Mouse (Mus musculus) brain, embryonic 18.5 days (tissue): Measurements from ENCODE around the gene Otx1.

Experiments used
- DNase-seq: peaks from one replicate; pipeline ENCODE4 v3.0.0-alpha.2; 2012; ENCODE audit warnings: low read depth, low spot score

Otx1 gene

DNA sequence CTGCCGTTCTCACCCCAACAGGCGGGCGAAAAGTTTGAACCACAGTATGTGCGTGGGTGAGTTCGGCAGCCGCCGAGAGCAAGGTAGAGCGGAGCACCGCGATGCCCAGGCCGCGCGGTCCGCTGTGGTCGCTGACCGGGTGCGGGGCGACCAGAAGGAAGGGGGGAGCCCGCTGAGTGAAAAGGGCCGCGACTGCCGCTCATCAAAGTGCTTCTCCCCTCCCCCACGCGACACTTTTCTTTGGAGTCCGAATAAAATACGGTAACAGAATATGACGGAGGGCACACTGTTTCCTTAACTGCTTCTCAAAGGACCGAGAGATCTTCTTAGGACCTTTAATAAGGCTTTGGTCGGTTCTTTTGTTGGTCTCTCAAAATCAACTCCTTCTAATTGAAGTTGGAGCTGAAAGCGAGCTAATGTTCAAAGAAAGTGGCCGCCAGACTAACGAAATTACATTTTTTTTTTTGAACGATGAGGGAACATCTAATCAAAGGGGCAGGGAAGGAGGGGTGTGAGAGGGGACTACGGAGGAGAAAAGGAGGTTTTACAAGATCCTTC is at the start of gene Otx1:
TSS of gene Otx1 (minus strand) at position 115 of the 558 bp plus-strand sequence.
- no peak for DNase-seq

DNA sequence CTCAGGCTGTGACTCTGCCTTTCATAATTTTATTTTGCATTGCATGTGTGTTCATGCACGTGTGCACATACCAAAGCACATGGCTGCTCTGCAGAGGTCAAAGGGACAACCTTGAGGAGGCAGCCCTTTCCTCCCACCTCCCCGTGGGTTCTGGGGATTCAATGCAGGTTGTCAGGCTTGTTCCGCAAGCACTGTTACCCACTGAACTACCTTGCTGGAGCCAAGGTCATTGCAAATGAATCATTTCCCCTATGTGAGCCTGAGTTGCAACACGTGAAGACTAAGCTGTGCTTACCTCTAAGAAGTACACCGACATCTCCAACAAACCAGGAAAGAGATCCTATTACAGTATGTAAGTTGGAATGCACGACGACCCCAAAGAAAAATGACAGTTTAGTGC is 48.2 kb upstream of the Otx1 start:
- no peak for DNase-seq

DNA sequence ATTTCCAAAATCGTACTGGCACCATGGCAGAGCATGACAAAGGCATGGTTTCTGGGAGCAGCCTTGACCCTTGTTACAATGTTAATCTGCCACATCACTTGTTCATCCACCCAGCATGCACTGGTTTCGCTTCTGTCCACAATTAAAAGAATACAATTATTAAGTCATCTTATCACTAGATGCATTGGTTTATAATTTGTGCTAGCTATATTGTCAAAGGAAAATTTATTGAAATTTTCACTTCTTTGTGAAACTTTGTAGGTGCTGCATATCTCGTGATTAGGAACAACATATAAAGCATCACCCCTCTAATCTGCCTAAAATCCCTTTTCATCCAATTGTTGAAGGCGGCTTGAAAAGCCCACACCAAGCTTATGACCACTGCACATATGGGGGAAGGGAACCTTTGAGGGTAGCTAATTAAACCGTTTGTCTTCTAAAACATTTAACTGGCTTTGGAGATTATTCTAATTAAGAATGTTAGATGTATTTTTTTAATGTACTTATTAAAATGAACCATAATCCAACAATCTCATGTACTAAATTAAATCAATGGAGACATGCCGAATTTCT is 37.2 kb upstream of the Otx1 start:
- no peak for DNase-seq

DNA sequence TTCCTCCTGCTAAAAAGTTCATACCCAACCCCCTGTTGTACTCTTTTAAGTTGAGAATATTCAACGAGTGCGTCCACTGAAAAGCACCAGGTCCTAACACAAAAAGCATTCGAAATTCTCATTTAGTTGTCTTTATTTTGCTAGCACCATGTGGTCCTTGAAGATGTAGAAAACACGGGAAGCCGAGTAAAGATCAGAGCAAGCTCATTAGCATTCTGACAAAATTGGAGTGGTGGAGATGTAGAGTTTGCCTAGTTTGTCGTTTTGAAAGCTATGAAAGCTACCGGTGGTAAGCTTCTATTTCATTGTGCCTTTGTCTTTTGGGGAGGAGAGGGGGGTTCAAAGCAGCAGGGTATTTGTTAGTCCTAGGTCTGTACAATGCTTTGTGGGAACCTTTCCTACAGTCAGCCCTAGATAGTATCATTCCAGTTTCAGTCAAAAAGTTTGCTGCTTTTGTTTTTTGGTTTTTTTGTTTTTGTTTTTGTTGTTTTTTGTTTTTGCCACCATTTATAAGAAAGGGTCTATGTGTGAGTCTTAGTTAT is 31.9 kb upstream of the Otx1 start:
- no peak for DNase-seq

DNA sequence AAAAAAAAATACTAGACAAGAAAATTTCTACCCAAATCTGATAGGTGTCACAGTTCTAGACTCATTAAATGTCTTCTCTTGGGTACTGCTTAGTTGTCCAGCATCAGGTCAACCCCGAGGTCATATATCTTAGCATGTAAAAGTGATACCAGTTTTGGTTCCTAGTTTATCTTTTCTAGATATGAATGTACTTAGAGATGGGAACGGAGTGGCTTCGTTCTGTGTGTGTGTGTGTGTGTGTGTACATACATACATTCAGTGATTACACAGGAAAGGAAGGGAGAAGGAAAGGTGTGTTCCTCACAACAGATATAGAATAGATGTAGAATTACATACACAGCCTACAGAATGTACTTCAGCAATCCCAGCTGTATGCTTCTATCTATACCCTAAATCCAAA is 30.9 kb upstream of the Otx1 start:
- no peak for DNase-seq

DNA sequence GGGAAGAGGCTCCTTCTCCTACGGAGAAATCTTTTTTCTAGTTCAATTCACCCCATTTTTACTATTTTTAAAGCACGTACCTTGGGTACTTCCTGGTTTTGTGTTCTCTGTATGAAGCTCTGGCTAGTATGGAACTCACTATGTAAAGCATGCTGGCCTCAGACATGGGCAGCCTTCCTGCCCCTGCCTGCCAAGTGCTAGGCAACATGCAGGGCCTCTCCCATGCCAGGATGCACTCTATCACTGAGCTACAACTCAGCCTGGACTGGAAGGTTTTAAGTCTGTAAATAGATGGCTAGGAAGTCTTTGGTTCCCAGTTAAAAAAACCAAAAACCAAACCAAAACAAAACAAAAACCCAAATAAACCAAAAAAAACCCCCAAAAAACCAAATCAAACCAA is 17.9 kb upstream of the Otx1 start:
- no peak for DNase-seq

DNA sequence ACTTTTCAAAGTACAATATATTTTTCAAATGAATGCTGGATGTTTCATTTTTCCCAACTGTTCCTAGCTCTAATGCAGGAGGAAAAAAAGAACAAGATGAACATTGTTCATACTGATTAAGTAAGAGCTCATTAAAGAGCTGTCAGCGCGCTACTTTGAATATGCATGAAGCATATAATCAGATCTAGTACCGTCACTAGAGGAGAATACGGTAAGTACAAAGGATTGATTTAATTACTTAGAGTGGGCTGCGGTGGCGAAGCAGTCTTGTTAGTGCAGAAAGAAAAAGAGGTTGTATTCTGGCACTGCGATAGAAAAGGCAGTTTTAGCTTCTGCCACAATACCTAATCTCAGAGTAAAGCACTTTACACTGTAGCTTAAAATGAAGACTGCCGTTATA is 14.7 kb upstream of the Otx1 start:
- no peak for DNase-seq

DNA sequence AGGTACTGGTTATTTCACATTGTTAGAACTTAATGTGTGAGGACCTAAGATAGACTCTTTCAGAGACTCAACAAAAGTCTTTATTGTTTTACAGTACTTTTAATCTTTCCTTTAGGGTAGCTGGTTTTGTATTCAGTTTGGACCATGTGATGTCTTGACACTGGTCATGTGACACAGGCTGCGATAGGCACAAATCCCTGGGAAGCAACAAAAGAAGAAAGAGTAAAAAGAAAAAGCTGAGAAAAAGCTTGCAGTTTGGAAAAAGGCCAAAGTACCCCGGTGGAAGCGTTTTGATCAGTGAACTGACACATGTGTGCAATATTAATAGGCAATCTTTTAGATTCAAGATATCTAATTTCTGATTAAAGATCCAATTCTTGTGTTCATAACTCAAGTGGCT is 13.6 kb upstream of the Otx1 start:
- DNase-seq, result no peak

DNA sequence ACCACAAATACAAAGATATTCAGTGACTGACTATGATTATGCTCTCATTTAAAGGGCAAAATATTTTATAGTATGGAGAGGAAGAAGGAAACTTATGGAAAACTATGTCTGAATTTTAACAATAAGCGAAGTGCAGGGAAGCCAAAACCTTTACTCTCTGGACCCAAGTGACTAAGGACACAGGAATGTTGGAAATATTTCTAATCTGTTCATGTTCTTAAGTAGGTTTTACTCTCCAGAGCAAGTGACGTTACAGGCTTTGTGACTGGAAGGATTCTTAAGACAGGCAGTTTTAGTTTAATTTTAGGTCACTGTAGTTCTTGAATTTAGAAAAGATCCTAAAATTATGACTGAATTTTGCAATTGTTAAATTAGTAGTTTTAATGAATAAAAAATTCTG is 6.1 kb upstream of the Otx1 start:
- DNase-seq, result no peak

DNA sequence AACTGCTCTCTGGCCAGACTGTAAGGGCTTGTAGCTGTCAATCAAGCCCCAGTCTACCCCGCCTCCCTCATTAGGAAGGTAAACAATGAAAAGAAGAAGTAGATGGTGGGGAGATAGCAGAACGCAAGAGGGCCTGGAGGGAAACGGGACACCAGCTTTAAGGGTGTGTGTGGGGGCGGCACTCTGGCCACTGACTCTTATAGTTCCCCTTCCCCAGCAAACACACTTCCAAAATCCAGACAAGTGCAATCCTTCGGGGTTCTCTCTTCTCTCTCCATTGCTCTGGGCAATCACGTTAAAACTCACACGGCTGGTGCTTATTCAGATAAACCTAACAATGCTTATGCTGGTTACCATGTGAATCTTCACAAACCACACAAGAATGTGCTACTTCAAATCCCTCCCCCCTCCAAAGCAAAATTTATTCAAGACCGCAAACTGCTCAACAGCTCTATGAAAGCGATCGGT is 5.5 kb upstream of the Otx1 start:
- no peak for DNase-seq

DNA sequence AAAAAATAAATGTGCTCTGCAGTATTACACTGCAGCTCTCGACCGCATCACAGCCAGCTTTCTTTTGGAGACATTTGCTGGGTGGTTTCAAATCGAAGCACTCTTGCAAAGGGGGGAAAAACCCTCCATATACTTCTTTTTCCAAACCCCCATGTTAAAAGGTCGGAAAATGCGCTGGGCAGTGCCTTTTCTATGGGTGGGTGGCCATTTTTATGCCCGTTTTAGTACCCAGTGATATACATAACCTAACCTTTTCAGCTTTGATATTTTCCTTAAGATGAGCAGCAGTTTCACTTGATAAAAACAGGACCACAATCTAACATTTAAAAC is 5.0 kb upstream of the Otx1 start:
- no peak for DNase-seq

DNA sequence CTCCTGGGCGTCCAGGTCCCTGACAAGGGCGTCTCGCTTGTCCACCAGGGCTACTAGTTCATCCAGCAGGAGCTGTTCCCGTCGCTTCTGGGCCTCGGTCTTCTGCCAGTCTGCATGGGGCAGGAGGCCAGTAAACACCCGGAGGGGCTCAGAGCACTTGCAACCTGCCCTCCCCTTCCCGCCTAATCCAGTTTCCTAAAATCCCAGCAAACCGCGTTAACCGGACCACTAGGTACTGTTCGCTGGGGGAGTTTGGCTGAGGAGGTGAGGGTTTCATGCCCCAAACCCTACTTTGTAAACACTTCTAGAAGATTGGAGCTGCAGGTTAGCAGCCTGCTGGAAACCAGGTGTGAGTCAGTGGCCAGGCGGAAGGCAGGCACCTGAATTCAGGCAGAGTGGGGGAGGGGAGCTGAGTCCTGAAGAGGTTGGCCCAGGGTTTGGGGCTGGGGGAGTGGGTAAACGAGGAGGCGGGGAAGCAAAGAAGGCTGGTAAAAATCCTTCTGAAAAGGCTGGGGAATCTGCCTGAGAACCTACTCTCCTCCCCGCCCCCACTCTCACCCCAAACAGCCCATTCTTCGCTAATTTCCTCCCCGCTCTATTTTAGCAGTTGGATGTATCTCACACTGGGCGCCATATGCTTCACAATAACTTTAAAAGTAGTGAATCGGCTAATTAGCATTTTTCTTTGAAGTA is 4.5 kb upstream of the Otx1 start:
- DNase-seq, result no peak

DNA sequence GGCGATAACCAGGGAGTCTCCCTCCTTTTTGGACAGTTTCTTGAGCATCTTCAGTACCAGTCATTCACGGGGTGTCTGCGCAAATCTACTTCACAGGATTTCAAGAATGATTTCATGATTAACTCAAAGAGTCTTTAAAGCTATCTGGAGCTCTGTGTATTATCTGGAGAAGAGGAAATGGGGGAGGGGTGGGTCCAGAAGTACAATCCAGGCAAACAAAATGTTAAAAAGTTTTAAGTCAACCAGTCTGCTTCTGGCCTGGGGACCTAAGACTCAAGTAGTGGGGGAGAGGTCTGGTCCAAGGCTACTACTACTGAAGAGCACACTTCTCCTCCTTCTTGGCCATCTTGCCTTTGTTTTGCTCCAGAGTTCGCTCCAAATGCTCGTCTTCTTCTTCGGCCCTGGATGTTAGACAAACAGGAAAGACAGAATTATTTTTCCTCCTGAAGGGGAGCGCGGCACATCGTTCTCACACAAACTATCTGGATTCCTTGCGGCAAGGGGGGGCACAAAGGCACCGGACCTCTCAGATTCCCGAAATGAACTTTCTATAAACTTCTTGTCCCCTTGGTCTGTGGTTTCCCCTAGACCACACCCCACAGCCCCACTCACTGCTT is 3.9 kb upstream of the Otx1 start:
- no peak for DNase-seq

DNA sequence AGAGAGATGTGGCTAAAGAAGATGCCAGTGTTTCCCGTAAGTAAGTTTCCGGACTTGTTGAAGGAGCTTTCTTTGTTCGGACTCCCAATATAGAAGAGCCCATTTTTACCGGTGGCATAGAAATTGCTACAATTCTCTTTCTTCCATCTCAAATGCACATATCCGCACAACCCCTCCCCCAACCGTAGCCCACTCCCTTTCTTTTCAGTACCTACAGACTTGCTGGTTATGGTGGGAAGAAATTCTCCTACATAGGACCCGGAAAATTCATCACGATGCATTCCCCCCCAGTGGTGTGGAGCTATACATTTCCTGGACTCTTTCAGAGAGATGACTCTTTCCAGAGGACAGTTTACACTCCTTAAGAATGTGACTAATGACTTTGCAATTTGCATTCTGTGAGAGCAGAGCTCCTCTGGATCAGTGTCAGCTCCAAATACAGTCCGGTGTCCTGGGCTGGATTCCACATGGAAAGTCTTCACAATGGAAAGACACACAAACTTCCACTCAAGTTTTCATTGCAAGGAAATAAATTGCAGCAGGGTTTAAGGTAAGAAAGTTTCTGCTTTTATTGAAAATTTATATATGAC is 2.7 kb upstream of the Otx1 start:
- DNase-seq, result no peak

DNA sequence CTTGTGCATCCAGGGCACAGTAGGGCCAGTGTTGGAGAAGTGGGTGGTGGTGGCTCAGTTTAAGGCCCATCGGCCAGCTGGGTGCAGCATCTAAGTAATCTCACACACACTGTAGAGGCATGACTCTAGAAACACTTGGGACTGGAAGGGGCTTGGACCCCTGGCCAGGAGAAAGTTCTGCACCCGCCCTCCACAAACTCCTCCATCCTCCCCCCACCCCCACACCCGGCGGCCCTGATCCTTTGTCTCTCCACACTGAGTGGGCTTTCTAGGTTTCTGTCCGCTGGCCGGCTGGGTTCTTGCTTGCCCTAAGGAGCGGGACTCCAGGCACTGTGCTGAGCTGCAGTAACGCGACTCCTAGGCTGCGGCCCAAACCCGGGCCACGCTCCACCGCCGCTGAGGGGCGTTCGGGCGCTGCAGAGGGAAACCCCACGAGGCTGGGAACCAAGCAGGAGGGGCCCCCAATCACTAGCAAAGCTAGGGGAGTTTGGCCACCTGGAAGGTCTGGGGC is 1.7 kb upstream of the Otx1 start:
- no peak for DNase-seq

DNA sequence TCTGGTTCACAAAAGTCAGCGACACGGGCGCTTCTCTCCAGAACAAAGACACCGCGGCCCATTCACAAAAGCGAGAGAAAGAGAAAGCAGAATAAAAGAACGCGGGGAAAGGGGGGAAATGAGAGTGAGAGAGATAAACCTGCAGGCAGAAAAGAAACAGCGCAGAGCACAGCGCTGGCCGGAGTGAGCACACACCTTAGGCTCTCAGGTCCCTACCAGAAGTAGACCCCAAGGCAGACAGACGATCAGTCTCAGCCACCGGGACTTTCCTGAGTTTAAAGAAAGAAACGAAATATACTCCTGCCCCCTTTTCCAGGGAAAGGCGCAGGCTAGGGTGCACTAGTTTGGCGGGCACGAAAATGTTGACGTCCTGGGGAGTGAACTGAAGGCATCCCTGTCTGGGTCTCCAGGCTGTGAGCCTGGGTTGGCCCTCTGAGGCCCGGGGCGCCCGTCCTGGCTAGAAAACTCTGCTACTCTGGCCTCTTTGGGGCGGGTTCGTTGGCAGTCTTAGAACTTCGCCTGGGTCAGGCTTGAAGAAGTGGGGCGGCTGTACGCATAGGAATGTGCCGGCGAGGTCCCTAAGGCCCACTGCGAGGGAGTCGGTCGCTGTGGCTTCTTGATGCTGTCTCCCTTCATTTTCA is 764 bp upstream of the Otx1 start:
- no peak for DNase-seq

DNA sequence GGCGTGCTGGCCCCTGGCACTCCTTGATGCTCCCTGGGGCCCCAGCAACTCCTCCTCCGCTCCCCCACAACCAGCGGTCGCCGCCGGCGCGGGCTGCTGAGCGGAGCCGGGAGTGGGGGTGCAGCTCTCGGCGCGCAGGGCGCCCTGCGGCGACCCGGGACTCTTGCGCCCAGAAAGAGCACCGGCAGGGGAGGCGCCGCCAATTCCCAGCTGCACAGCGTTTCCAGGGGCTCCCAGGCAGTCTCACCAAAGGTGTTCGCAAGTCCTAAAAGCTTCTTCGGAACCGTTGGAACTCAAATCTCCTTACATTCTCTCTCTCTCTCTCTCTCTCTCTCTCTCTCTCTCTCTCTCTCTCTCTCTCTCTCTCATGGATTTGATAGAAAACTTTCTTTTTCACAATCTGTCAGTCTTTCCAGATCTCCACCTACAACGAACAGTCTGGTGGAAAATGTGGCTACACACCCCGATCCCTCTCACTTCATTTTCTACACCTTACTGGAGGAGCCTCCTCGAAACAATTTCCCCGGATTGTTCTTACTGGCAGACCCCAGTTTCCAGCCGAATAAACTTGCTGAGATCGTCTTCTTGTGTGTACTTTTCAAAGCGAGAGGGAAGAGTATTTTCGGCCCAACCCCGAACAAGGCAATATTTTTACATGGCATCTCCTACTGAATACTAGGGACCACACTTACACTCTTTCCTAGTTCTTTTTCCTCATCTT is 475 bp downstream of the Otx1 start:
- no peak for DNase-seq

DNA sequence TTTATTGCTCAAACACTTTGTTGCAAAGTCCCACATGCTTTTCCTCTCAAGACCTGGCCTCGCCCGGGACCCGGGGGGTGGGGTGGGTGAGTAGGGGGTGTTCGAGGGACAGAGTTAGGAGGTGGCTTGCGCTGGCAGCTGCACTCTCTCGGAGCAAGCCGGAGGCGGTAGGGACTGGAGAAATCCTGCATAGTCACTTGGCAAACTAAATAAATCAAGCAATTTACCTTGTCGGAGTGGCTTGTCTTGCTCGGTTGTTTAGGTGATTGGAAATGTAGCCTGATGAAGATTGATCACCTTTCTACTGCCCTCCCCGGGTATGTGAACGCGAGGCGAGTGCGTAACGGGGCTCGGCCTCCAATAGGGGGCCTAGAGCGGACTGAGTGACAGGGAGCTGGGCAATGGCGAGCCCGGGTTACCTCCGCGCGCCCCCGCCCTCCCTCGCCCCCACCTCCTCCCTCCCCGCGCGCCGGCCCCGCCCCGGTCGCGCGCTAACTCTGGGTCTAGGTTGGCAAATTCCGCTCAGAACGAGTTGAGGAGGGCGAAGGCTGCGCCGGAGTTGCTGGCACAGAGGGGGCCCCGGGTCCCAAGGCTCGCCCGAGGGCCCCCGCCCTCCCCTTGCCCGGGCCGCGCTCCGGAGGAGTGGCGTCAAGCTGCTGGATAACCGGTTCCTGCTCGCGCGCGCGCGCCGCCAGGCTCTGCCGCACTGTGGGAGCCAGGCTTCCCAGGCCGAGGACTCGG is 1.2 kb downstream of the Otx1 start:
- no peak for DNase-seq

DNA sequence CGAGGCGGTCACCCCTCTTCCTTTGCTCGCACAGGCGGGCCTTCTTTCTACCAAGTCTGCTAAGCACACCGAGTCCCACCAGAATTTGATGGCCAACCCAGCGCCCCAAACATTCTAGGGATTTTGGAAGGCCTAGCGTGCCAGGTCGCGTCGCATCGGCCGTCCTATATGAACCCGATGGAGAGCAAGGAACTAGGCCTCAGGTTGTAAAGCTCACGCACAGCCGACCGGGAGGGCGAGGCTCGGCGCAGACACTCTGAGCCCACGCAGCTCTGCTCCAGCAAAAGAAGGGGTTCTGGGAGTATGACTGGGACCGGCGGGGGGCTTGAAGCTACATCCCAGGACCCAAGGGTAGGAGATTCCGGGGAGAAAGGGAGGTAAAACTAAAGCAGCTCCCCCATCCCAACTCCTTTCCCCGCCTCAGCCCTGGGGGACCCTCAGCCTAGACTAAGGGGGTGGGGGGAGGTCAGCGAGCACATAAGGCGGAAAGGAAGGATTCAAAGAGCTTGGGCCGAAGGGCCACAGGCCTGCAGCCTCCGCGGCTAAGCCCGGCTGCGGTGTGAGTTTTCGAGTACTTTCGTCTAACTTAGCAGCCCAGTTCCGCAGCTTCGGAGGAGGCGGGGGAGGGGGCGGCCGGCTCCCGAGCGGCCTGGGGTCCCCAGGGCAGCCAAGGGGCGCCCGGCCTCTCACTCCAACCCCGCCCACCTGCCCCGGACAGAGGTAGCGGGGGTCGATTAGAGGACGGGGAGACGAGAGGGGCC is 2.2 kb downstream of the Otx1 start:
- DNase-seq, result no peak
